Mouse (Mus musculus): ENCODE measurements around the gene Il12rb1.

Il12rb1 gene

GRCm38 (mm10) chr8:70827796-70828195, 19.5 kb downstream of the Il12rb1 start:
- DNase-seq (ENCODE audit: low spot score) = no peak

DNA sequence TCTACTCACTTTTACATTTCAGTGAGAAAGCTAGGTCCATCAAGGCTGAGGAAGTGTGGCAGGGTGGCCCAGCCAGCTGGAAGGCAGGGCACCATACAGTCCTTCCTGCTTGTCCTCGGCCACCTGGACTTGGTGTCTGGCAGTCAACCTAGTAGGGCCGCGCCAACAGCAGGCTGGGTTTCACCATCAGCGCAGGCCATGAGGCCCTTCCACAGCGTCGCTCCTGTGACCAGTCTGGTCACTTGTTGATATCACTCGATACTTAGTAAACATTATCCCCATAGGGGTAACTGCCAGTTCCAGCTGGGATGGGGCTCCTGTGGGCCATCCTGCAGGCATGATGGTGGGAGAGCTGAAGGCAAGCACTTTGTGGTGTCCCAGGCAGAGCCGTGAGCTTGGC, 23.3 kb downstream of the Il12rb1 start:
- DNase-seq (ENCODE audit: low spot score) = no peak

- no peak for DNase-seq (ENCODE audit: low spot score)
Measured at GRCm38 (mm10) chr8:70832371-70832770, 24.1 kb downstream of the Il12rb1 start.

DNA sequence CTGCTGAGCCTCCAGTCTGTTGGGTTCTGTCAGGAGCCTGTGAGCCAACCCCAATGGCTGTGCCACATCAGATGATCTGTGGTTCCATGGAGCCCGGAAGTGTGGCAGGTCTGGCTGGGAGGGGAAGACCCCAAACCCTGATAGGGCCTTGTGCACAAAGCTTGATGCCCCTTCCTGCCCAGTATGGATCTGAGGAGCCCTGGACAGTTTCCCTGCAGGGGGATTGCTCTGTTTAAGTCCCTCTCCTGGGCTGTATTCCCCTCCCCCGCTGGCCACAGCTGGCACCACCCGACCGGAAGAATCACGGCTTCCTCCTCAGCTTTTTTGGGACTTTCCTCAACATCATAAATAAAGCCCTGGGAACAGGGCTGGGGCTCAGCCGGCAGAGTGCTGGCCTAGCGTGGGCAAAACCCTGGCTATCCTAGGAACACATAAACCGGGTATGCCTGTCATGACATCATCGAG, 24.8 kb downstream of the Il12rb1 start:
- no peak for DNase-seq (ENCODE audit: low spot score)

- DNase-seq (ENCODE audit: low spot score) = no peak
Measured at GRCm38 (mm10) chr8:70833520-70833919, 25.3 kb downstream of the Il12rb1 start.

GRCm38 (mm10) chr8:70834071-70834470, 25.8 kb downstream of the Il12rb1 start:
- DNase-seq (ENCODE audit: low spot score) = no peak

GRCm38 (mm10) chr8:70836666-70837065, 28.4 kb downstream of the Il12rb1 start:
- DNase-seq (ENCODE audit: low spot score) = no peak

- no peak for DNase-seq (ENCODE audit: low spot score)
Measured at GRCm38 (mm10) chr8:70838654-70839407, 30.6 kb downstream of the Il12rb1 start.

DNA sequence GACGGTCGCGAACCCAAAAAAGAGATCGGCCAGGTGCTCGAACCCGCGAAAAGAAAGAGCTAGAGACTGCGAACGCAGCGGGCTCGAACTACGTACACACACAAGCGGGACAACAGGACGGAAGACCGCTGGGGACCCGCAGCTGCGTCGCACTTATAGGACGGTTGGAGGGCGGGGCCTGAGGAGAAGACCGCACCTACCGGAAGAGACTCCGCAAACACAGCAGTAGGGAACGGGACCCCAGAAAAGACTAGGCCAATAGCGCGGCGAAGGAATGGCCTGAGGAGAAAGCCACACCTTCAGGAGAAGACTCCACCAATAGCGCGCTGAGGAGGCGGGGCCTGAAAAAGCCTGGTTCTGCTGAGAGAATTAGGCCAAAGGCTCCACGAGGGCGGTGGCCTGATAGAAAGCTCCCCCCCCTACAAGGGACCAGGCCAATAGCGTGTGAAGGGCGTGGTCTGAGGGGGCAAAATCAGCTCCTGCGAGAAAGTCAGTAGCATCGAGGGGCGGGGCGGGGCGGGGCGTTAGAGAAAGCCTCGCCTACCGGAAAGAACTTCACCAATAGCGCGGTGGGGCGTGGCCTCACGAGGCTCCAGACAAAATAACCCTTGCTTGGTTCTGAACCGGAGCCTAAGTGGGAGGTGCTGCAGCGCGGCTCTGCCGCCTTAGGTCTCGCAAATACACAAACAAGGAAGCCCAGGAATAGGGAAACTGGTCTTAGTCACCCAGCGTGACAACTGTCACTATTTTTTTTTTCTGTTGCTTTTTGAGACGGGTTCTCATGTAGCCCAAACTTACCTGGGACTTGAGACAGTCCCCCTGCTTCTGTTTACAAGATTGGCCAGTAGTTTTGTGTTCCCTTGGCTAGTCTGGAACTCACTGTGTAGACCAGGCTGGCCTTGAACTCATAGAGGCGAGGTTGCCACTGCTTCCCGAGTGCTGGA, 31.4 kb downstream of the Il12rb1 start, which contains the start of gene Arrdc2:
Gene Arrdc2 (minus strand): TSS at position 313 of the 944 bp plus-strand sequence.
- peak; percentile 100 for DNase-seq (ENCODE audit: low spot score)

GRCm38 (mm10) chr8:70840590-70840989, 32.3 kb downstream of the Il12rb1 start:
- DNase-seq (ENCODE audit: low spot score) = no peak

GRCm38 (mm10) chr8:70841147-70842072, 33.2 kb downstream of the Il12rb1 start:
- peak; percentile 90 for DNase-seq (ENCODE audit: low spot score)

- no peak for DNase-seq (ENCODE audit: low spot score)
Measured at GRCm38 (mm10) chr8:70842484-70842883, 34.2 kb downstream of the Il12rb1 start.

DNA sequence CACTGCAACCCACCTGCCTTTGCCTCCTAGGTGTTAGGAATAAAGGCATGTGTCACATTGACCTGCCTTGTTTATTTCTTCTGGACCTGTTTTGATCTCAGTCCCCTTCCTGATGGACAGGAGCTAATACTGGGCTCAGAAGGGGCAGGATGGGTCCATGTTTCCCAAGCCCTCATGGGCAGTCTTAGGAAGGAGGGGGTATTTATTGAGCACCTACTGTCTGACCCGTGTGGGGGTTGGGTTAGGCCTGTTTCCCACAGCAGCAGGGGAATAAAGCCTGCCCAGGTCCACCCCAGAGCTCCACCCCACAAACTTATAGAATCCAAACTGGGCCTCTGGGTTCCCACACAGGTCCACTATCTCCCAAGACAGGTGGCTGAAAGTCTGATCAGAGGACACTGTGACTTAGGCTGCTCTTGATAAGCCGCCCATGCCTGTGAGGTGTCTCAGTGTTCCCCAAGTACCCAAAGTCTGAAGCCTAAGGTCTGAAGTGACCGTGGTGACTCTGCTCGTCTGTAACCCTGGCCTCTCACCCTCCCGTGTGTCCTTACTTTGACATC, 35.0 kb downstream of the Il12rb1 start:
- DNase-seq (ENCODE audit: low spot score) = no peak

GRCm38 (mm10) chr8:70843941-70844340, 35.7 kb downstream of the Il12rb1 start:
- no peak for DNase-seq (ENCODE audit: low spot score)

GRCm38 (mm10) chr8:70844523-70844922, 36.3 kb downstream of the Il12rb1 start:
- DNase-seq (ENCODE audit: low spot score) = peak; percentile 91

- no peak for DNase-seq (ENCODE audit: low spot score)
Measured at GRCm38 (mm10) chr8:70845108-70845507, 36.9 kb downstream of the Il12rb1 start.

- DNase-seq (ENCODE audit: low spot score) = no peak
Measured at GRCm38 (mm10) chr8:70846371-70847154, 38.3 kb downstream of the Il12rb1 start.

DNA sequence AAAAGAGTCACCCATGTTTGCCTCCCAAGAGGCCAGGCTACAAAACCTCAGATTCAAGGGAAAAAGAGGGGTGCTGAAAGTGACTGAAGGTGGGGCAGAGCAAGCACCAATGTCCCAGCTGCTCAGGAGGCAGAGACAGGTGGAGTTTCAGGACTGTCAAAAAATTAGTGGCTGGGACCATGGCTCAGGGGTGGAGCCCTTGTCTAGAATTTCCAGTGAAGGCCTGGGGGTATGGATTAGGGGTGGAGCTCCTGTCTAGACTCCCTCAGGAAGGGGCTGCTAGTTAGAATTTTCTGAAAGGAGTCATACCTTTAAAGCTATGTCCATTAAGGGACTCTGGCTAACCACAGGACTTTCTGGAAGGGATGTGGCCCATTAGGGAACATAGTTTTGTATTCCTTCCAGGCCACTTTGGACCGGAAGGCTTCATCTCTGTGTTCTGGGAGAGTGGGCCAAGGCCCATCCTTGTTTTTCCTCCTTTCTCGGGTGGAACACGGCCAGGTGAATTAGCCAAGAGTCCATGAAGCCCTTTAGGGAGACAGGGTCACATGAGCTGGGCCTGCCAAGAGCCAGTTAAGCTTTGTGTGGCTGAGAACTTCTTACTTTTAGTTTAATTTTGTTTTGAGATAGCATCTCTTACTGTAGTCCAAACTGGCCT, 41.2 kb downstream of the Il12rb1 start:
- DNase-seq (ENCODE audit: low spot score) = peak; percentile 63

- DNase-seq (ENCODE audit: low spot score) = no peak
Measured at GRCm38 (mm10) chr8:70850132-70850845, 42.0 kb downstream of the Il12rb1 start.

All from adipocyte (in vitro differentiated cells).